Mouse (Mus musculus) cerebellum, adult (tissue): Measurements from ENCODE around the gene Sh2d1b2.
A peak's percentile ranks its signal among the peaks of the same experiment; 100 is the strongest.
"Not testable (repeated sequence)": the region's sequence is repeated elsewhere in the genome, so short reads cannot be mapped to it uniquely, and the experiment has no call there.

Source experiments
- ATAC-seq: cut with Nextera tagmentation; 2 replicates; pipeline ENCODE4 v1.9.2; 2017; ENCODE audit warnings: mild to moderate bottlenecking, moderate library complexity, mixed read lengths; ENCODE audit not compliant: insufficient number of reproducible peaks, low FRiP score, low TSS enrichment

The Sh2d1b2 gene

GRCm38 (mm10) chr1:170232688-170233087 lies at the start of gene Sh2d1b2:
Gene Sh2d1b2, plus strand, starts transcription at chr1:170232749.
- not testable (repeated sequence) for ATAC-seq

GRCm38 (mm10) chr1:170185137-170185536 lies 47.4 kb upstream of the Sh2d1b2 start:
- no peak for ATAC-seq

GRCm38 (mm10) chr1:170186531-170186930 lies 46.0 kb upstream of the Sh2d1b2 start:
- ATAC-seq, result no peak

- 0 out of 2 replicates have a peak, but pooled peaks have one; percentile 45 for ATAC-seq
Observed at GRCm38 (mm10) chr1:170188601-170189000, 43.9 kb upstream of the Sh2d1b2 start.

DNA sequence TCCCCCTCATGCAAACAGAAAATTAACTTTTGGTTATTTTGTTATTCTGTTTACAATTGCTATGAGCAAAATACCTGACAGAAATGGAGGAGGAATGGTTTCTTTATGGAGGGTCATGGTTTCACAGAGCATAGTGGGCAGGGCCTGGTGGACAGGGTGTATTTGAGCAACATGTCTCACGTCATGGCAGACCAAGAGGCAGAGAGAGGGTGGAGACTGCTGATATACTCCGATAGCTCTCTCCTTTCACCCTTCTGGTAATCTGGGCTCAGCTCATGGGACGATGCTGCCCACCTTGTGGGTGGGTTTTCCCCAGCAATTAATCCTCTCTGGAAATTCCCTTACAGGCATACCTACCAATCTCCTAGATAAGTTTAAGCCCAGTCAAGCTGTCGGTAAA lies 42.3 kb upstream of the Sh2d1b2 start:
- no peak for ATAC-seq

GRCm38 (mm10) chr1:170191925-170192324 lies 40.6 kb upstream of the Sh2d1b2 start:
- ATAC-seq, result no peak

DNA sequence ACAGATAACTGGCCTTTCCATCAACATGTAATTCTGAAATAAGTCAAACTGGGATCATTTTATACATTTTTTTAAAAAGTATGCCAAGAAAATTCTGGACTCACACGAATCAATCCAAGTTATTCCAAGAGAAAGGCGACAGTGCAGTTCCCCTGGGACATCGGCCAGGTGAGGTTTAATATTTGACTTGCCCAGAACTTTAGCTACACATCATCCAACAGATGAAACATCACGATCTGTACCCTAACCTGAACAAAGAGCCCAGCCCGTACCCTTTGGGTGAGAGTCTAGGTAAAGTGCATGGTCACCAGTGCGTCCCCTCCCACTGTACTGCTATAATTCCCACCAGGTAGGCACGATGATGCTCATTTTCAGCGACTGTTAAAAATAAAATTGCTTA lies 36.3 kb upstream of the Sh2d1b2 start:
- ATAC-seq, result no peak

GRCm38 (mm10) chr1:170200379-170200778 lies 32.2 kb upstream of the Sh2d1b2 start:
- no peak for ATAC-seq

- ATAC-seq, result no peak
Observed at GRCm38 (mm10) chr1:170206395-170206794, 26.2 kb upstream of the Sh2d1b2 start.

DNA sequence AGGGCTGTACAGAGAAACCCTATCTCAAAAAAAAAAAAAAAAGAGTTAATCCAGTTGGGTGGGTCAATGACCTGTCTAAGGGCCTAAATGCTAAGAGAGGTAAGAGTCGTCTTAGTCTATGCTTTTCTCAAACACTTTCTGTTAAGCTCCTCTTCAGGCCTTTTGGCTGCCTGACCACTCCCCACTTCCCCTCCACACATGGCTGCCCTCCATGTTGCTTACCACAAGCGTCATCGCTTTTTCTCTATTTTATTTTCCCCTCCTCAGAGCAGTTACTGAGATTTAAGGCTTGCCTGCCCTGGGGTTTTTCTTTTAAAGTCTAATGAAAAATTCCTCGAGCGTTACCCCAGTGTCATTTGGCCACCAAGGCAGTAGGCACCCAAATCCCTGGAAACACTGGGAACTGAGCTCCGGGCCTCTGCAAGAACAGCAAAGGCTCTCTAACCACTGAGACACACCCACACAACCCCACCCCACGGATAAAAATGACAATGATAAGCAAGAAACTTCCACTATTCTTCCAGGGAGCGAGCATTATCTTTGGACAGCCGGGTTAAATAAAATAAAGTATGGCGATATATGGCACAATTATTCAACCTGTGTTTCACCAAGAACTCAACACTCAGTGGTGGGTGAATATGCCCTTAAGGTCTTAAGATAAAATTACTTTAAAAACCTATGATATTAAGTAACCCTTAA lies 19.2 kb upstream of the Sh2d1b2 start:
- no peak for ATAC-seq

- ATAC-seq, result no peak
Observed at GRCm38 (mm10) chr1:170214383-170214756, 18.2 kb upstream of the Sh2d1b2 start.

- ATAC-seq, result peak; percentile 98
Observed at GRCm38 (mm10) chr1:170214757-170215522, 17.6 kb upstream of the Sh2d1b2 start, which contains the start of gene Uhmk1. Gene Uhmk1, minus strand, starts transcription at chr1:170215397.

DNA sequence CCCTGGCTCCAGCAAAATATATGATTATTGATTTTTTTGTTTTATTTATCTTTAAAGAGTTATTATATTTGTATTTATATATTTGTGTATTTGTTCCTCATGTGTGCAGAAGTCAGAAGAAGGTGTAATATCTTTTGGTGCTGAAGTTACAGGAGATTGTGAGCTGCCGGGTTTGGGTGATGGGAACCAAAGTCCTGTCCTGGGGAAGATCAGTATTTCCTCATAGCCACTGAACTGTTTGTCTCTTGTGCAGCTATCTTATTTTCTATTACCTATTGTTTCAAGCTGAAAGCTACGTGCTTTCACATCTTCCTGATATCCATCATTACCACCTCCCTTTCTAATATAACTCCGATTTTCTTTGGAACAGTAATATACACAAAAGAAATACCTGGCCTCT lies 17.0 kb upstream of the Sh2d1b2 start:
- ATAC-seq, result no peak

DNA sequence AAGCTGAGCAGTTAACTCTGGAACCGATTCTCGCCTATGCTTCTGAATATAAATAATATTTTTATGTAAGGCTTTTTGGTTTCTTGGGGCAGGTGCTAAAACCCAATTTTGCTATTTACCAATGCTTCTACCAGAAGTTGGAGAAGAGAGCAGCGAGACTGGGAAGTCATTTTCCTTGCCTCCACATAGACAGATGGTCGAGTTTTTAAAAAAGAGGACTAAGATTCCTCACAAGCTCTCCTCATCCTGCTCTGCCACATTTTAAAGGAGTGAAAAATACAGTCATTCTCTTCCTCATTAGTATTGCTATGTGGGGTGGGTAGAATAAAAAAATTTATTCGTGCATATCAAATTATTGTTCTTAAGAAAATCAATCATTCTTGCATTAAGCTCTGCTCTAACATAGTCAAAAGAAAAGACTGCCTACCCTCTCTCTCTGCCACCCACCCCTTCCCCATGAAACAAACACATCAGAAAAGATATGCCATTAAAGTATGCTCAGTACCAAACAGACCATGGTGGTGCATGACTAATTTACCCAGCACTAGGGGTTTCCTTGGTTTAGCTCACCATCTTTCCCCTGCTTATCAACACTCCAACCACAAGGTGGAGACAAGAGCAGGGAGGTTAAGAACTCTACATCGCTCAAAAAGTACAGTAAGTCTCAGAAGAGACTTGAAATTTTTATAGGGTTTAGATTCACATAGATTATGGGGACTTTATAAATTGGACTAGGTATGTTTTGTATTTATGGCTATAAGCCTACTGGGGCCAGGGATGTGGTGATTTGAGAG lies 14.3 kb upstream of the Sh2d1b2 start:
- ATAC-seq, result no peak

- ATAC-seq, result no peak
Observed at GRCm38 (mm10) chr1:170220351-170220750, 12.2 kb upstream of the Sh2d1b2 start.

GRCm38 (mm10) chr1:170223276-170223675 lies 9.3 kb upstream of the Sh2d1b2 start:
- no peak for ATAC-seq

DNA sequence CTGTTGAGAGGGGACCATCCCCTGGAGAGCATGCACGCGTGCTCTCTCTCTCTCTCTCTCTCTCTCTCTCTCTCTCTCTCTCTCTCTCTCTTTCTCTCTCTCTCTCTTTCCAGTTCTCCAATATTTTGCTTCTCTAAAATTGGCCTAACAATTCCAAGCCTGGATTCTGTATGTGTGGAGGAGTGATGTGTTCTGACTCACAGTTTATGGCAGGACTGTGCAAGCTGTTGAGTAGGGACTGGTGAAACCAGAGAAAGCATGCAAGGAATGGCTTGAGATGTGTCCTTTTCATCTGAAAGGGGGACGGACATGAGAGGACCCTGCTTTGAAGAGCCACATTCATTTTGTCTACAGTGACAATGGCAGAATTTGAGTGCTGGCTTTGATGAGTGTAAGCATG lies 12.5 kb downstream of the Sh2d1b2 start:
- ATAC-seq, result no peak

GRCm38 (mm10) chr1:170254893-170255559 lies 22.5 kb downstream of the Sh2d1b2 start:
- peak; percentile 56 for ATAC-seq

GRCm38 (mm10) chr1:170255560-170255910 lies 23.0 kb downstream of the Sh2d1b2 start:
- ATAC-seq, result peak; percentile 100

GRCm38 (mm10) chr1:170270281-170270680 lies 37.7 kb downstream of the Sh2d1b2 start:
- ATAC-seq, result no peak
